Mouse (Mus musculus) Patski (cell line): ENCODE results near the gene Slc2a8. TPM values are rescaled to one million over a fixed set of nuclear protein-coding genes. Genes with fewer than 3 reads are reported as not detected.

Experiments used
- ATAC-seq: fragments of 100-300 bp; one replicate; pipeline ENCODE4 v1.8.0; 2021
- CTCF ChIA-PET: fragments of 350-600 bp; sonication (Branson Sonifier 250); formaldehyde crosslinking; loops from one replicate; lab custom pipeline; 2022; ENCODE audit warnings: inconsistent platforms; lab: Charles Lee
- POLR2A ChIA-PET: fragments of 350-600 bp; sonication (Branson Sonifier 250); formaldehyde crosslinking; loops from one replicate; lab custom pipeline; 2022; ENCODE audit warnings: antibody characterized with exemption, inconsistent platforms; lab: Charles Lee
- DNase-seq: peaks from one replicate; pipeline ENCODE4 v3.0.0-alpha.2; 2011; ENCODE audit warnings: low read depth, low spot score
- H3K27me3 ChIP-seq: fragments of 371-371 bp; one replicate; pipeline ENCODE4 v1.5.1; 2021
- CTCF ChIP-seq: fragments of 100-300 bp; IDR thresholded peaks from one replicate; pipeline ENCODE4 v1.5.1; 2021
- in situ Hi-C: fragments of 300-500 bp; cut with MboI; formaldehyde crosslinking; loops from 3 replicates; pipeline ENCODE4 v1.11.1; 2018; ENCODE audit warnings: low pct_unique_long_range_greater_than_20kb, mixed read lengths
- polyA plus RNA-seq: library from polyadenylated mRNA; unstranded; gene quantifications from one replicate; pipeline ENCODE4 v1.2.3, GENCODE M21; 2021

Gene Slc2a8
- polyA plus RNA-seq, 1 experiment from 2014 or later: 21.5 TPM

- ChIA-PET POLR2A (interaction anchor here (0.8 to 1.7 kb wide), 2 partner anchors 11 to 14 kb away, joined by 3 read pairs; no protein-coding TSS in a partner anchor), CTCF (no interaction called here)
- in situ Hi-C loops: no loop called here
- no peak for TF ChIP-seq CTCF
- ATAC-seq (no peak), DNase-seq (no peak)
- H3K27me3 ChIP-seq: no peaks in the 10 kb centered on the region
These were observed 17.9 kb downstream of the Slc2a8 start for GRCm38 (mm10) chr2:32963981-32964380.

GRCm38 (mm10) chr2:32963544-32963943, 18.3 kb downstream of the Slc2a8 start:
- in situ Hi-C loops: no loop called here
- POLR2A ChIA-PET: interaction anchor here (1.7 kb wide), 1 partner anchor 13 kb away, joined by 3 read pairs; no protein-coding TSS in a partner anchor
- CTCF ChIA-PET: no interaction called here
- ATAC-seq: no peak
- DNase-seq: no peak
- no peaks in the 10 kb centered on the region for H3K27me3 ChIP-seq
- no peak for TF ChIP-seq CTCF

- DNase-seq: no peak
- ATAC-seq: no peak
- TF ChIP-seq CTCF: no peak
- ChIA-PET POLR2A (interaction anchor here (0.8 kb wide), 1 partner anchor 13 kb away, joined by 3 read pairs; no protein-coding TSS in a partner anchor), CTCF (no interaction called here)
- no peaks in the 10 kb centered on the region for H3K27me3 ChIP-seq
- in situ Hi-C loops: no loop called here
These were observed 19.0 kb downstream of the Slc2a8 start for GRCm38 (mm10) chr2:32962875-32963220.

- TF ChIP-seq CTCF: no peak
- ChIA-PET CTCF (interaction anchor here (1.6 kb wide), 1 partner anchor 94 kb away, joined by 3 read pairs; no protein-coding TSS in a partner anchor), POLR2A (interaction anchor here (0.7 to 0.9 kb wide), 3 partner anchors 9 to 23 kb away, joined by 3 to 4 read pairs (median 3); no protein-coding TSS in a partner anchor)
- ATAC-seq: no peak
- in situ Hi-C loops: no loop called here
- no peaks in the 10 kb centered on the region for H3K27me3 ChIP-seq
- DNase-seq: no peak
These were observed 19.6 kb downstream of the Slc2a8 start for GRCm38 (mm10) chr2:32962062-32962874.

GRCm38 (mm10) chr2:32961192-32961995, 20.5 kb downstream of the Slc2a8 start, which contains the start of the genes Rpl12 and Lrsam1:
Rpl12 (plus strand) TSS chr2:32961559.
Lrsam1 (minus strand) TSS chr2:32961614.
- ChIA-PET CTCF (interaction anchor here (1.6 kb wide), 1 partner anchor 94 kb away, joined by 3 read pairs; no protein-coding TSS in a partner anchor), POLR2A (interaction anchor here (0.6 to 0.9 kb wide), 3 partner anchors 10 to 157 kb away, joined by 3 to 4 read pairs (median 3); no protein-coding TSS in a partner anchor)
- DNase-seq (no peak), ATAC-seq (peak; percentile 76)
- in situ Hi-C loops: no loop called here
- H3K27me3 ChIP-seq: no peaks in the 10 kb centered on the region
- TF ChIP-seq CTCF: no peak

- ChIA-PET POLR2A (no interaction called here), CTCF (no interaction called here)
- in situ Hi-C loops: no loop called here
- no peak for DNase-seq
- ATAC-seq: no peak
- no peak for TF ChIP-seq CTCF
- no peaks in the 10 kb centered on the region for H3K27me3 ChIP-seq
These were observed 21.6 kb downstream of the Slc2a8 start for GRCm38 (mm10) chr2:32960273-32960672.

- no peak for TF ChIP-seq CTCF
- CTCF ChIA-PET: interaction anchor here (1.0 to 2.2 kb wide), 2 partner anchors 18 kb away, joined by 3 to 7 read pairs; no protein-coding TSS in a partner anchor
- in situ Hi-C loops: no loop called here
- POLR2A ChIA-PET: interaction anchor here (1.0 kb wide), 1 partner anchor 17 kb away, joined by 3 read pairs; no protein-coding TSS in a partner anchor
- DNase-seq (no peak), ATAC-seq (no peak)
- H3K27me3 ChIP-seq: no peaks in the 10 kb centered on the region
These were observed 24.5 kb downstream of the Slc2a8 start for GRCm38 (mm10) chr2:32957344-32957743.

GRCm38 (mm10) chr2:32954581-32954980, 27.3 kb downstream of the Slc2a8 start:
- in situ Hi-C loops: no loop called here
- no peak for TF ChIP-seq CTCF
- DNase-seq: no peak
- H3K27me3 ChIP-seq: no peaks in the 10 kb centered on the region
- ChIA-PET CTCF (interaction anchor here (0.8 to 1.3 kb wide), 3 partner anchors 13 to 16 kb away, joined by 3 to 4 read pairs (median 3); no protein-coding TSS in a partner anchor), POLR2A (no interaction called here)
- no peak for ATAC-seq

GRCm38 (mm10) chr2:32947454-32947853, 34.4 kb downstream of the Slc2a8 start:
- CTCF ChIA-PET: no interaction called here
- in situ Hi-C loops: no loop called here
- no peaks in the 10 kb centered on the region for H3K27me3 ChIP-seq
- ATAC-seq (no peak), DNase-seq (no peak)
- no peak for TF ChIP-seq CTCF
- POLR2A ChIA-PET: no interaction called here

GRCm38 (mm10) chr2:32940483-32940882, 41.4 kb downstream of the Slc2a8 start:
- no peaks in the 10 kb centered on the region for H3K27me3 ChIP-seq
- ChIA-PET CTCF (interaction anchor here (2.4 to 2.9 kb wide), 2 partner anchors 11 to 76 kb away, joined by 6 to 11 read pairs; no protein-coding TSS in a partner anchor), POLR2A (interaction anchor here (1.2 kb wide), 1 partner anchor 17 kb away, joined by 3 read pairs; no protein-coding TSS in a partner anchor)
- no peak for TF ChIP-seq CTCF
- in situ Hi-C loops: no loop called here
- no peak for ATAC-seq
- DNase-seq: no peak
